Mouse (Mus musculus) thymus, adult 2 months (tissue): ENCODE data around the gene Lsm2.
A peak's percentile ranks its signal among the peaks of the same experiment; 100 is the strongest.

Experiments
- CTCF ChIP-seq: fragments of 200-500 bp; IDR thresholded peaks from 2 replicates; pipeline ENCODE4 v1.5.1; 2012; ENCODE audit warnings: mild to moderate bottlenecking, control low read depth, low read length, moderate library complexity, borderline replicate concordance; ENCODE audit not compliant: control insufficient read depth, poor library complexity, insufficient read depth; ENCODE audit errors: extremely low read depth
- POLR2A ChIP-seq: fragments of 200-500 bp; IDR thresholded peaks from 2 replicates; pipeline ENCODE4 v1.6.1; 2012; ENCODE audit warnings: mild to moderate bottlenecking, low read length, control low read depth, moderate library complexity; ENCODE audit not compliant: control insufficient read depth, poor library complexity, insufficient read depth; ENCODE audit errors: extremely low read depth

DNA sequence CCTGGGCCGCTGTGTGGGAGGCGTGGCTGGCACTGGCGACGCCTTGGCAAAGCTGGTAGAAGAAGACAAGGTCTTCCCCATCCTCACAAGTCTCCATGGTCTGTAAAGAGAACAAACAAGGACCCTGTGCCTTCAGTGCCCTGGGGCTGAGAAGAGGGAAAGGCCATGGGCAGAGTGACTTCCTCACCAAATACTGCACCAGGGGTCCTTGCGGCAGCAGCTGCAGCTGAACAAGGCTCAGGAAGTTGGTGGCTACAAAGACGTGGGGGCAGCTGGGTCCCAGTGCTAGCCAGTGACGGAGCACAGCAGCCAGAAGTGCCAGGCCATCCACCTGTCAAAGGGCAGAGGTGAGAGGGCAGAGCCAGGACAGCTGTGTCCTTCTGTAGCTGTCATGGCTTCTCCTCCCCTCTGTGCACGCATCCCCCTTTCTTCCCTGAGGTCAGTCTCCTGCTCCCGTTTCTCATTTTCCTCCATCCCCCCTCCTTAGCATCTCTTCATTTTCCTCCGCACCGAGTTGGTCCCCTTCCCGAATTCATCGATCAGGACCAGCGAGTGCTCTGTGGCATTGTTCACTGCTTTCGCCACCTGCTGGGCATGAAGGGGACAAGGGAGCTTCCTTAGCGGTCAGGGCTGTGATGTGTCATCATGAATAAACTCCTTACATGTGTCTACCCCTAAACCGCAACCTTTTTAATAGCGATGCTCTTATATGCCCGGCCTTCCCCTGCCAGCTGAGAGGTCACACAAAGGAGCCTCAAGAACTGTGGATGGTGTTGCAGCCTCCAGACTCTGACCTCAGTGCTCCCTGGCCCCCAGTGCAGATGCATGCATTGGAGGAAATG lies 48.2 kb downstream of the Lsm2 start:
- no peak for TF ChIP-seq POLR2A
- TF ChIP-seq CTCF = peak; percentile 49; the same call in 1 of the 2 replicates
